Mouse (Mus musculus) forebrain, embryonic 16.5 days (tissue): ENCODE results near the gene Gm8693. TPM values are rescaled to one million over a fixed set of nuclear protein-coding genes. Genes with fewer than 3 reads are reported as not detected.
"Not testable (repeated sequence)": the region's sequence is repeated elsewhere in the genome, so short reads cannot be mapped to it uniquely, and the experiment has no call there.

Experiments
- ATAC-seq: fragments of 200-750 bp; cut with Nextera tagmentation; 2 replicates; pipeline ENCODE4 v1.8.0; 2017; ENCODE audit warnings: mild to moderate bottlenecking, moderate library complexity
- H3K27ac ChIP-seq: fragments of 300-500 bp; sonication (generic); 2 replicates; pipeline ENCODE4 v1.5.1; 2014; ENCODE audit warnings: low read length, control low read depth
- H3K27me3 ChIP-seq: fragments of 300-500 bp; sonication (generic); replicated peaks from 2 replicates; pipeline ENCODE4 v1.6.1; 2014; ENCODE audit warnings: low read length; ENCODE audit not compliant: control insufficient read depth, insufficient read depth
- H3K36me3 ChIP-seq: fragments of 300-500 bp; sonication (generic); 2 replicates; pipeline ENCODE4 v1.6.1; 2014; ENCODE audit not compliant: control insufficient read depth, insufficient read depth
- H3K4me1 ChIP-seq: fragments of 300-500 bp; sonication (generic); replicated peaks from 2 replicates; pipeline ENCODE4 v1.6.1; 2014; ENCODE audit warnings: low read length; ENCODE audit not compliant: control insufficient read depth, insufficient read depth
- H3K4me2 ChIP-seq: fragments of 300-500 bp; sonication (generic); 2 replicates; pipeline ENCODE4 v1.6.1; 2014; ENCODE audit warnings: mild to moderate bottlenecking, low read length, control low read depth
- H3K4me3 ChIP-seq: fragments of 300-500 bp; sonication (generic); replicated peaks from 2 replicates; pipeline ENCODE4 v1.5.1; 2014; ENCODE audit warnings: mild to moderate bottlenecking, low read length, control low read depth
- H3K9ac ChIP-seq: fragments of 300-500 bp; sonication (generic); replicated peaks from 2 replicates; pipeline ENCODE4 v1.6.1; 2014; ENCODE audit warnings: low read depth, low read length, control low read depth
- H3K9me3 ChIP-seq: fragments of 300-500 bp; sonication (generic); 2 replicates; pipeline ENCODE4 v1.6.1; 2016; ENCODE audit warnings: low read length; ENCODE audit not compliant: control insufficient read depth
- WGBS: fragments of 180-500 bp; shearing (Covaris S2); extraction: QIAGEN DNeasy Blood & Tissue Kit; methylation state at CpG from one replicate; pipeline ENCODE4 v1.1.7; 2014; 5-methylcytosine and 5-hydroxymethylcytosine counted together
- polyA plus RNA-seq: library from polyadenylated mRNA; unstranded; fragments of >200 nt; fragmentation: Nextera tagmentation; extraction: Ambion mirVana; gene quantifications from 2 replicates; pipeline ENCODE4 v1.2.1, GENCODE M21; 2015

Gene Gm8693
- polyA plus RNA-seq: not detected in 2 replicates

GRCm38 (mm10) chr7:22692217-22692616 is at the start of gene Gm8693:
Gene Gm8693, minus strand, starts transcription at chr7:22692317.
- not testable (repeated sequence) for H3K4me3 ChIP-seq, H3K9me3 ChIP-seq, H3K9ac ChIP-seq, H3K27me3 ChIP-seq, H3K27ac ChIP-seq, H3K4me1 ChIP-seq, H3K4me2 ChIP-seq, H3K36me3 ChIP-seq, ATAC-seq
- no CpG with 5 or more reads among the region's 2 CpGs for WGBS

GRCm38 (mm10) chr7:22719610-22720009 is 27.5 kb upstream of the Gm8693 start, which contains the start of gene Gm4567:
Gene Gm4567, minus strand, starts transcription at chr7:22719710.
- not testable (repeated sequence) for ATAC-seq, H3K4me2 ChIP-seq, H3K9me3 ChIP-seq, H3K4me1 ChIP-seq, H3K4me3 ChIP-seq, H3K9ac ChIP-seq, H3K27ac ChIP-seq, H3K36me3 ChIP-seq, H3K27me3 ChIP-seq
- no CpG with 5 or more reads among the region's 1 CpGs for WGBS

DNA sequence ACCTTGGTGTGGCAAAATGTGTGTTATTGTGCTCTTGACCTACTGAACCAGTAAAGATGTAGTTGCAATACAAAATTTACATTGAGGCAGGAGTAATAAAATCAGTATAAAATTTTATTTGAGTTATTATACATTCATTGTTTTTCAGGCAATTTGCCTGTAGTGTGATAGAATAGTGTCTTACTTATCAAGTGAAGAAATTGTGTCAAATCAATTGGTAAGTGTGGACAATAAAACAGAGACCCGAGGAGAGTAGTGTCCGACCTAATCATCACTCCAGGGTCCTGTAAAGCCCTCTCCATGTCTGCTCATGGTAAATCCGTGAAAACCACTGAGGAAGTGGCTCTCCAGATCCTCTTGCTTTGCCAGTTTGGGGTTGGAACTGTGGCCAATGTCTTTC is 34.4 kb downstream of the Gm8693 start, which contains the start of gene Vmn1r155:
Gene Vmn1r155, plus strand, starts transcription at position 301 of the 400 bp plus-strand sequence.
- not testable (repeated sequence) for H3K27ac ChIP-seq, H3K4me2 ChIP-seq, H3K9me3 ChIP-seq, H3K27me3 ChIP-seq, ATAC-seq, H3K4me1 ChIP-seq, H3K9ac ChIP-seq, H3K4me3 ChIP-seq, H3K36me3 ChIP-seq
- WGBS: no CpG with 5 or more reads among the region's 3 CpGs

Other genes with a start within 250 kb of the Gm8693 start
- not detected in 2 replicates for gene Gm10665, start 228.2 kb downstream of the Gm8693 start, polyA plus RNA-seq
- gene Vmn1r151, start 192.6 kb downstream of the Gm8693 start, polyA plus RNA-seq: not detected in 2 replicates
- gene Vmn1r152, start 169.3 kb downstream of the Gm8693 start, polyA plus RNA-seq: not detected in 2 replicates
- gene Gm8677, start 157.4 kb downstream of the Gm8693 start, polyA plus RNA-seq: not detected in 2 replicates
- not detected in 2 replicates for gene Gm4201, start 127.0 kb downstream of the Gm8693 start, polyA plus RNA-seq
- gene Gm4565, start 104.2 kb downstream of the Gm8693 start, polyA plus RNA-seq: not detected in 2 replicates
- gene Vmn1r155, start 34.3 kb downstream of the Gm8693 start, polyA plus RNA-seq: not detected in 2 replicates
- gene Gm4567, start 27.4 kb upstream of the Gm8693 start, polyA plus RNA-seq: not detected in 2 replicates
- not detected in 2 replicates for gene Vmn1r157, start 69.4 kb upstream of the Gm8693 start, polyA plus RNA-seq
- not detected in 2 replicates for gene Vmn1r158, start 98.5 kb upstream of the Gm8693 start, polyA plus RNA-seq
- gene Vmn1r159, start 151.3 kb upstream of the Gm8693 start, polyA plus RNA-seq: not detected in 2 replicates
- gene Vmn1r160, start 178.9 kb upstream of the Gm8693 start, polyA plus RNA-seq: not detected in 2 replicates